Mouse (Mus musculus) heart, adult 2 months (tissue): Measurements from ENCODE around the gene Olfm4. TPM values are rescaled to one million over a fixed set of nuclear protein-coding genes. Genes with fewer than 3 reads are reported as not detected.

Experiments
- DNase-seq, 2 experiments: peaks; one replicate each; pipeline ENCODE4 v3.0.0; 2021
- H3K27ac ChIP-seq: fragments of 200-600 bp; 2 replicates; pipeline ENCODE4 v1.8.1; 2022
- H3K27me3 ChIP-seq: fragments of 200-500 bp; 2 replicates; pipeline ENCODE4 v1.6.1; 2012; ENCODE audit warnings: mild to moderate bottlenecking, low read length, inconsistent platforms, mixed read lengths; ENCODE audit not compliant: control insufficient read depth, insufficient read depth
- H3K36me3 ChIP-seq: fragments of 200-500 bp; 2 replicates; pipeline ENCODE4 v1.6.1; 2012; ENCODE audit warnings: low read length, inconsistent platforms; ENCODE audit not compliant: control insufficient read depth, insufficient read depth
- H3K4me1 ChIP-seq: fragments of 200-500 bp; 2 replicates; pipeline ENCODE4 v1.6.1; 2011; ENCODE audit warnings: low read length; ENCODE audit not compliant: control insufficient read depth, insufficient read depth
- H3K4me3 ChIP-seq: fragments of 200-600 bp; 2 replicates; pipeline ENCODE4 v1.8.1; 2022
- H3K79me2 ChIP-seq: fragments of 200-500 bp; replicated peaks from 2 replicates; pipeline ENCODE4 v1.6.1; 2012; ENCODE audit warnings: mild to moderate bottlenecking, inconsistent platforms, low read length, moderate library complexity, mixed read lengths; ENCODE audit not compliant: control insufficient read depth, insufficient read depth
- H3K9ac ChIP-seq: fragments of 200-500 bp; 2 replicates; pipeline ENCODE4 v1.6.1; 2012; ENCODE audit warnings: low read depth, mild to moderate bottlenecking, control low read depth, inconsistent platforms, low read length, mixed read lengths
- CTCF ChIP-seq: fragments of 200-600 bp; IDR thresholded peaks from 2 replicates; pipeline ENCODE4 v1.8.1; 2022; ENCODE audit warnings: antibody characterized with exemption, mild to moderate bottlenecking, moderate library complexity
- EP300 ChIP-seq: fragments of 200-500 bp; IDR thresholded peaks from 2 replicates; pipeline ENCODE4 v1.6.1; 2011; ENCODE audit warnings: low read depth, low read length, control low read depth; ENCODE audit not compliant: insufficient read depth
- POLR2A ChIP-seq: fragments of 200-500 bp; IDR thresholded peaks from 2 replicates; pipeline ENCODE4 v1.6.1; 2011; ENCODE audit warnings: mild to moderate bottlenecking, low read depth, low read length, control low read depth; ENCODE audit not compliant: insufficient read depth
- WGBS: fragments of 180-500 bp; shearing (Covaris S2); methylation state at CpG from one replicate; pipeline ENCODE4 v1.1.7; 2018; 5-methylcytosine and 5-hydroxymethylcytosine counted together
- intact Hi-C: fragments of 180-260 bp; cut with DNase I; formaldehyde crosslinking; loops from one replicate; pipeline ENCODE4 v1.15.1; 2025
- polyA plus RNA-seq: library from polyadenylated mRNA; depleted of rRNA; stranded (reverse); fragments of >200 nt; gene quantifications from 2 replicates; pipeline ENCODE4 v1.2.3, GENCODE M21; 2012; rRNA removed
- total RNA-seq, 2 experiments: library from RNA; stranded (reverse); gene quantifications; 2 replicates each; pipeline ENCODE4 v1.2.3; 2021

Olfm4 gene
- total and polyA plus RNA-seq, 3 experiments = not detected

- H3K36me3 ChIP-seq = no peaks in the 10 kb centered on the region
- WGBS = 46% methylated on average over 5 of the region's 5 CpGs
- no peak for TF ChIP-seq EP300
- H3K4me1 ChIP-seq = no peaks in the 10 kb centered on the region
- no peak overlapping the region for H3K9ac ChIP-seq
- no peaks in the 10 kb centered on the region for H3K27me3 ChIP-seq
- no peak overlapping the region for H3K4me3 ChIP-seq
- H3K27ac ChIP-seq = no peak overlapping the region
- no peaks in the 10 kb centered on the region for H3K79me2 ChIP-seq
- no peak for DNase-seq
- intact Hi-C loops = no loop called here
Observed at GRCm38 (mm10) chr14:80047368-80048101, 63.7 kb downstream of the Olfm4 start.

- Histone ChIP-seq H3K27me3 (no peaks in the 10 kb centered on the region), H3K79me2 (no peaks in the 10 kb centered on the region), H3K36me3 (no peaks in the 10 kb centered on the region), H3K4me1 (no peaks in the 10 kb centered on the region), H3K27ac (no peak overlapping the region), H3K4me3 (no peak overlapping the region), H3K9ac (no peak overlapping the region)
- TF ChIP-seq EP300 = no peak
- TF ChIP-seq POLR2A = no peak
- no peak for TF ChIP-seq CTCF
- 67% methylated on average over 3 of the region's 3 CpGs for WGBS
- no peak for DNase-seq
- intact Hi-C loops = no loop called here
Observed at GRCm38 (mm10) chr14:80055725-80056124, 71.8 kb downstream of the Olfm4 start.

DNA sequence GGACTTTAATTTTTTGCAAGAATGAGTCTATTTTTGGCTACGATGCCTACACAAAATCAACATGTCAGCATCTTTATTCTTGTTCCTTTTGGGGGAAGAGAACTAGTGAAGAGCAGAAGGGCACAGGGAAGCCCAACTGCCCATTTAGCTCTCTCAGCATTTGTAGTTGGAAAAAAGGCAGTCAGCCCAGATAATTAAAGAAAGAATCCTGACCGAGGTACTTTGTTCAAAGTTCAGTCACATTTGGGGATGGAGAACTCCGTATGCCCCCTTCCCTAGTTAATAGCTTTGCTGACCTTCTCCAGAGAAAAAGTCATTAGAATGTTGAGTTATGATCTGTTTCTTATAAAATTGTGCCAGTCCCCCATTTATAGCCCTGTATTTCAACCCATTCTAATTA, 77.8 kb downstream of the Olfm4 start:
- H3K27me3 ChIP-seq = no peaks in the 10 kb centered on the region
- H3K9ac ChIP-seq = no peak overlapping the region
- WGBS = 84% methylated on average over 3 of the region's 3 CpGs
- H3K4me3 ChIP-seq = no peak overlapping the region
- no peaks in the 10 kb centered on the region for H3K79me2 ChIP-seq
- H3K27ac ChIP-seq = no peak overlapping the region
- intact Hi-C loops = no loop called here
- H3K4me1 ChIP-seq = no peaks in the 10 kb centered on the region
- DNase-seq = no peak
- H3K36me3 ChIP-seq = no peaks in the 10 kb centered on the region
- TF ChIP-seq POLR2A (no peak), CTCF (no peak), EP300 (no peak)

DNA sequence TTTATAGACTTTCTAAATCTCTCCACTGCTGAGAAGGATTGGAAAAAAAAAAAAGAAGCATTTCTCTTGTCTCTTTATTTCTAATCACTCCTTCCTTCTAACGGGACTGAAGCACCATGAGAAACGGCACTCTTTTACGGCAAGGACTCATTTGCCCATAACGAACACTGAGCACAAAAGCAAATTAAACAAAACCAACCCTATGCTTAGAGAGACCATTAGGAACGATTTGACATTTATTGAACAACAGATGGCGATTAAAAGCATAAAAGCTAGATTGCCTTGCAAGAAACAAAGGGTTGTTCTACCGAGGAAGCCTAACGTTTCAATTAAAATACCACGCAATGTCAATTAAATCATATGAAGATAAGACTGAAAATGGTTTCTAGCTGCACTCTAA, 79.0 kb downstream of the Olfm4 start:
- no peaks in the 10 kb centered on the region for H3K27me3 ChIP-seq
- H3K4me1 ChIP-seq = no peaks in the 10 kb centered on the region
- H3K4me3 ChIP-seq = no peak overlapping the region
- no peaks in the 10 kb centered on the region for H3K36me3 ChIP-seq
- no peak for DNase-seq
- no peaks in the 10 kb centered on the region for H3K79me2 ChIP-seq
- WGBS = 83% methylated on average over 9 of the region's 9 CpGs
- no peak for TF ChIP-seq EP300
- no peak for TF ChIP-seq CTCF
- TF ChIP-seq POLR2A = no peak
- H3K27ac ChIP-seq = no peak overlapping the region
- intact Hi-C loops = no loop called here
- no peak overlapping the region for H3K9ac ChIP-seq

DNA sequence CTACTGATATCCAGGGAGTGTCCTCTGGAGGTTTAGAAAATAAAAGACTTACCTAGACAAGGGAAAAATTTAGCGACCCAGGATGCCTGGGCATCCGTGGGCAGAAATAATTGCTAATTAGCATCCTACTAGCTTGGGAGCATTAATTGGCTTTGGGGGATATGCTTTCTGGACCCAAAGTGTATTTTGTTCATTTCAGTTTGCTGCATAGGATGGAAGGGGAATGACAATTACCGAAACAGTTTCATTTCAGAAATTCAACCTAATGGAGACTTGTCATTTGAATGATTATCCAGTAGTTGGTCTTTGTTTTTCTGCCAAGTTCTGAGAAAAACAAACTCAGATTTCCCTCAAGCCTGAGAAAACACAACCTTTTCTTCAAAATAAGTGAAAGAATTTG, 86.7 kb downstream of the Olfm4 start:
- no peak for DNase-seq
- H3K9ac ChIP-seq = no peak overlapping the region
- intact Hi-C loops = no loop called here
- no peak for TF ChIP-seq CTCF
- no peak for TF ChIP-seq EP300
- no peak for TF ChIP-seq POLR2A
- WGBS = 89% methylated on average over 3 of the region's 3 CpGs
- H3K27ac ChIP-seq = no peak overlapping the region
- no peaks in the 10 kb centered on the region for H3K4me1 ChIP-seq
- H3K79me2 ChIP-seq = no peaks in the 10 kb centered on the region
- no peak overlapping the region for H3K4me3 ChIP-seq
- H3K36me3 ChIP-seq = no peaks in the 10 kb centered on the region
- H3K27me3 ChIP-seq = no peaks in the 10 kb centered on the region

Other genes starting within 250 kb of the Olfm4 start
- not detected for gene Pcdh8, start 212.8 kb upstream of the Olfm4 start, total RNA-seq
- not detected in 2 replicates for gene Pcdh8, start 212.8 kb upstream of the Olfm4 start, polyA plus RNA-seq